Mouse (Mus musculus) neural tube, embryonic 13.5 days (tissue): ENCODE data around the gene Tom1l1. TPM values are rescaled to one million over a fixed set of nuclear protein-coding genes. Genes with fewer than 3 reads are reported as not detected.
"Not testable (repeated sequence)": the region's sequence is repeated elsewhere in the genome, so short reads cannot be mapped to it uniquely, and the experiment has no call there.

Experiments
- ATAC-seq: fragments of 200-750 bp; cut with Nextera tagmentation; 2 replicates; pipeline ENCODE4 v1.8.0; 2017; ENCODE audit warnings: low read depth, mild to moderate bottlenecking, moderate TSS enrichment, moderate library complexity
- H3K27ac ChIP-seq: fragments of 300-500 bp; sonication (generic); replicated peaks from 2 replicates; pipeline ENCODE4 v1.5.1; 2015; ENCODE audit warnings: moderate library complexity, mild to moderate bottlenecking, inconsistent platforms
- H3K27me3 ChIP-seq: fragments of 300-500 bp; sonication (generic); 2 replicates; pipeline ENCODE4 v1.6.1; 2015; ENCODE audit warnings: mild to moderate bottlenecking, inconsistent platforms
- H3K36me3 ChIP-seq: fragments of 300-500 bp; sonication (generic); 2 replicates; pipeline ENCODE4 v1.6.1; 2015; ENCODE audit warnings: mild to moderate bottlenecking, inconsistent platforms
- H3K4me1 ChIP-seq: fragments of 300-500 bp; sonication (generic); replicated peaks from 2 replicates; pipeline ENCODE4 v1.6.1; 2015; ENCODE audit warnings: inconsistent platforms
- H3K4me2 ChIP-seq: fragments of 300-500 bp; sonication (generic); 2 replicates; pipeline ENCODE4 v1.6.1; 2015; ENCODE audit warnings: inconsistent platforms, mild to moderate bottlenecking, moderate library complexity
- H3K4me3 ChIP-seq: fragments of 300-500 bp; sonication (generic); 2 replicates; pipeline ENCODE4 v1.5.1; 2015; ENCODE audit warnings: mild to moderate bottlenecking, inconsistent platforms
- H3K9ac ChIP-seq: fragments of 300-500 bp; sonication (generic); 2 replicates; pipeline ENCODE4 v1.6.1; 2015; ENCODE audit warnings: moderate library complexity, mild to moderate bottlenecking, inconsistent platforms
- H3K9me3 ChIP-seq: fragments of 300-500 bp; sonication (generic); 2 replicates; pipeline ENCODE4 v1.6.1; 2016; ENCODE audit warnings: inconsistent platforms
- WGBS: fragments of 180-500 bp; shearing (Covaris S2); methylation state at CpG from one replicate; pipeline ENCODE4 v1.1.7; 2015; 5-methylcytosine and 5-hydroxymethylcytosine counted together
- polyA plus RNA-seq: library from polyadenylated mRNA; unstranded; fragments of >200 nt; fragmentation: Nextera tagmentation; extraction: Ambion mirVana; gene quantifications from 2 replicates; pipeline ENCODE4 v1.2.1, GENCODE M21; 2015

The Tom1l1 gene
- 20.7 and 21.4 TPM in 2 replicates for polyA plus RNA-seq

DNA sequence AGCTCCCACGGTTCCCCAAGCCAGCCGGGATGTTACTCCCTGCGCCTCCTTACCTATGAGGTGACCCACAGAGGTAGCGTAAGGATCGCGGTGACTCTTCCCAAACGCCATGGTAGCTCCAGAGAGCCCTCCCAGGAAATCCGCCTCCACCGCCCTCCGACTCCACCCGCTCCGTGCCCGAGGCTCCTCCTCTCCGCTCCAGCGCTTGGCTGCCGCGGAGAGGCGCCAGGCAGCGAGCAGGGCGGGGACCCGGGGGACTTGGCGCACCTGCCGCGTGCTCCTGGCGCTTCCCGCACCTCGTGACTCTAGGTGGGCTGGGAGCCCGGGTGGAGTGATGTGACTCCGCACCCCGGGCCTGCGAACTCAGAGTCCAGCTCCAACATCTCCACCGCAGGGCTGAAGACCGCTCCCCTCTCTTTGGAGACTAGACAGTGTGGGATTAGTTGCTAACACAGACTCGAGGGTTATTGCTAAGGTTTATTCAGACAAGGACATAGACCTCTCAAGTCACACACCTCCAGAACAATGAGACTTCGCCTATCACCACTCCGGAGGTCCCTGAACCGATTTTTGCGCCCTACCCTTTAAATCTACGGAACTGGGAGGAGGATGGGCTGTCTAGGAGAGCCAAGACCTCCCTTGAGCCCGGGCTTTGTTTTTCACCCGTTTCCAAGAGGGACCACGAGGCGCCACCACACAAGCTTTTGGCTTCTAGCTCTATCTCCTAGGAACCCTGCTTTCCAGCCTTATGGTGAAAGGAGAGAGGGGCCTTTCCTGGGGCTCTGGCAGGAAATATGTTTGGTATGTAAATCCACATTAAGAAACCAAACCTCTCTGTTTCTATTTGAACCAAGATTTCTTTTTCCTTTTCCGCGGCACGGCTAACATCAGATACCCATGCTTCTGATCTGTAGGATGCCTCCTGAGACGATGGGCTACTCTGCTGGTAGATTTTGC lies at the start of gene Tom1l1:
Gene Tom1l1 (minus strand): TSS at position 907 of the 957 bp plus-strand sequence.
- peak within 1 kb of the TSS; percentile 54 for H3K4me3 ChIP-seq
- peak within 1 kb of the TSS; percentile 68 for H3K27ac ChIP-seq
- peak; percentile 90 for ATAC-seq
- H3K36me3 ChIP-seq = no peaks in the 10 kb centered on the region
- H3K27me3 ChIP-seq = peaks cover 5% of the 10 kb centered on the region
- peak within 1 kb of the TSS; percentile 78 for H3K4me2 ChIP-seq
- no peaks in the 10 kb centered on the region for H3K9me3 ChIP-seq
- WGBS = 7% methylated on average over 47 of the region's 47 CpGs
- H3K4me1 ChIP-seq = peaks cover 20% of the 10 kb centered on the region
- H3K9ac ChIP-seq = peak within 1 kb of the TSS; percentile 74

DNA sequence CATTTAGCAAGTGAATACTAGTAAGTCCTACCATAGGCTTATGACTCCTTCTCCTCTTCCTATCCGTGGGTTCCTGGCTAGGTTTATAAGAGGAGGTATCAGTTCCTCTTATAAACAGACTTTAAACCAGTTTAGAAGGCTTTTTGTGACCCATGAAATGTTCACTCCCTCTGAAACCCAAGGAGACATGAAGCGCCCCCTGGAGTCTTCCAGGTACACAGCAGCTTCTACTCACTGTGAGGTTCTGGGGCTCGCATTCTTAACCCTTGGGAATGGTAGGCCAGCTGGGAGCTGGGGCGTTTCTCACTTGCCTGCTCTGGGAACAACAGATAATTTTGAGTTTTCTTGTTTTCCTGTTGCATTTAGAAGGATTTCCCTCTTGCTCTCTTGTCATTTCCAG lies 45.4 kb upstream of the Tom1l1 start:
- Histone ChIP-seq H3K27ac (no peak overlapping the region), H3K4me3 (no peak overlapping the region), H3K4me2 (no peak overlapping the region), H3K9ac (no peak overlapping the region), H3K4me1 (no peaks in the 10 kb centered on the region), H3K27me3 (no peaks in the 10 kb centered on the region), H3K9me3 (no peaks in the 10 kb centered on the region), H3K36me3 (no peaks in the 10 kb centered on the region)
- ATAC-seq = no peak
- 73% methylated on average over 4 of the region's 4 CpGs for WGBS

DNA sequence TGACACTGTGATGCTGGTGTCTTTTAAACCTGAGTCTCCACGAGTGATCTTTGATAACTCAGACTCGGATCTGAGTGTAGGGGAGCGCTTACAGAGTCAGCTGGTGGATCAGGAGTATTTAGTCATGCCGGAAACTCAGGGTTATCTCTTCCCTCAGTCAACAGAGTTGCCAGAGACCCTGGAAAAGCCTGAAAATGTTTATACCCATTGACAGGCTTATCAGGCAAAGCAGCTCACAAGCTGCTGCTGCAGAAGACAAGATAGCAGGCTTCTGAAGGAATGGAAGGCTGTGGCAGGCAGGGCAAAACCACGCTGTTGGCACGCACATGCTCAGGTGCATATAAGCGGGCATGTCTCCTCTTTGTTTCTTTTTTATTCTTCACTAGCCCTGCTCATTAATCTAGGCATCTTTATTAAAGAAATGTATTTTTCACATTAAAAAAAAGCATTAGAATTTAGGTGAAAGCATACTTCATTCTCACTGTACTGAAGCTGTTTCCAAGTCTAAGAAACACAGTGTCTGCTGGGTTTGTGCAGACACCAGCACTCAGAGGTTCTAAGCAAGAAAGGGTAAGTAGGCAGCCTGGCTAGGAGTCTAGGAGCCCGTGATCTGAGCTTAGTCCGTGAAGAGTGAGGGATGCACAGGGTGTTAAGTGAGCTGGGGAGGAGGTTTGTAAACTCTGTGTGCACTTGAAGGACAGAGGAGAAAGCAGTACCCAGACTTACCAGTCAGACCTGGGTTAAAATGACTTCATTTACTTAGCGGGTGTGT lies 39.4 kb upstream of the Tom1l1 start:
- Histone ChIP-seq H3K4me1 (peaks cover 7% of the 10 kb centered on the region), H3K36me3 (no peaks in the 10 kb centered on the region), H3K4me3 (no peak overlapping the region), H3K4me2 (no peak overlapping the region), H3K9ac (no peak overlapping the region), H3K27me3 (no peaks in the 10 kb centered on the region), H3K9me3 (no peaks in the 10 kb centered on the region), H3K27ac (no peak overlapping the region)
- WGBS = 88% methylated on average over 10 of the region's 10 CpGs
- no peak for ATAC-seq

DNA sequence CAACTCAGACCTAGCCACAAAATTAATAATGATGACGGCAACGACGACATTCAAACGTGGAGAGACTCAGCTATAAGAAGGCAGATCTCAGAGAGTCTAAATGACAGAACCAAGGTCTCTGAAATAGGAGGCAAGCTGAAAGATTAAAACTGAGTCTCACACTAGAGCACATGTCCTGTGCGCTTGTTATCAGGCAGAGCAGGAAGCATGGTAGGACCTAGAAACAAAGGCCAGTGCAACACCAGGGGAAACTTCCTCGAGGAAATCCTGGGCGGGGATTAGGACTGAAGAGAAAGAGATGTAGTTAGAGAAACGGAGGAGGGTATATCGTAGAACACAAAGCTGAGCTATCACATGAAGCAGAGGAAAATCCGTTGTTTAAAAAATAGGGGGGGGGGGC lies 38.6 kb upstream of the Tom1l1 start:
- no peak for ATAC-seq
- H3K4me3 ChIP-seq = no peak overlapping the region
- H3K27ac ChIP-seq = no peak overlapping the region
- H3K4me1 ChIP-seq = peaks cover 9% of the 10 kb centered on the region
- no peak overlapping the region for H3K9ac ChIP-seq
- H3K9me3 ChIP-seq = no peaks in the 10 kb centered on the region
- H3K36me3 ChIP-seq = no peaks in the 10 kb centered on the region
- H3K27me3 ChIP-seq = no peaks in the 10 kb centered on the region
- H3K4me2 ChIP-seq = no peak overlapping the region
- 93% methylated on average over 10 of the region's 10 CpGs for WGBS

DNA sequence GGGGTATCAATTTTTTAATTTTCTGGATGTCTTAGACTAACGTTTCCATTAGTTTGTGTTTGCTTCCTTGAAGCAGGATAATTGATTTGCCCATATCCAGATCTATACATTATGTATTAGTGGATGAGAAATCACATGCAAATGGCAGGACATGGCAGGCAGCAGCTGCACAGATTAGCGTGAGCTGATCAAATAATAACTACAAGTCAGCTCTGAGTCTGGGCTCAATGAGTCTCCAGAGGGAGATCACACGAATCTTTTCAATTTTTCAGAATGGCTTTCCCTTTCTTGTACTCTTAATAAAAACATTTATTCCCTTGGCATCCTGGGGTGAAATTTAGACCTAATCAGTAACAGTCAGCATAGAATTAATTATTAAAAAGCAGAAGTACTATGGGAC lies 34.1 kb upstream of the Tom1l1 start:
- ATAC-seq = peak; percentile 43; the same call in 1 of the 2 replicates
- Histone ChIP-seq H3K9ac (no peak overlapping the region), H3K4me2 (no peak overlapping the region), H3K4me1 (peaks cover 9% of the 10 kb centered on the region), H3K27me3 (no peaks in the 10 kb centered on the region), H3K27ac (0 out of 2 replicates have a peak overlapping the region, but pooled peaks have one; percentile 14), H3K36me3 (no peaks in the 10 kb centered on the region), H3K4me3 (no peak overlapping the region), H3K9me3 (no peaks in the 10 kb centered on the region)
- 32% methylated on average over 3 of the region's 3 CpGs for WGBS

DNA sequence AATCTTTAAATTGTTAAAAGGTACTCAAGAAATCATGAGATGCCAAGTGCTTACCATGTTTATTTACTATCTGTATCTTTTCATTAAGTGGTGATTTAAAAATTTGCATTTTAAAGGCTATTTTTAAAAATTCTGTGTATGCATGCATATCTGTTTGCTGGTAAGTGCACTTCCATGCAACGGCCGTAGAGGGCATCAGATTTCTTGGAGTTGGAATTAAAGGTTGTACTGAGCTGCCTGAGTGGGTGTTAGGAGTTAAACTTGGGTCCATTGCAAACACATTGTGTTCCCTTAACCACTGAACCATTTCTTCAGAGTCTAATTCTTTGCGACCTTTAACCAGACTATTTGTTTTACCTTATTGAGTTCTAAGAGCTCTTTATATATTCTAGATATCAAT lies 29.6 kb upstream of the Tom1l1 start:
- H3K36me3 ChIP-seq = no peaks in the 10 kb centered on the region
- ATAC-seq = no peak
- H3K4me3 ChIP-seq = no peak overlapping the region
- no peak overlapping the region for H3K4me2 ChIP-seq
- H3K4me1 ChIP-seq = peaks cover 4% of the 10 kb centered on the region
- no peak overlapping the region for H3K9ac ChIP-seq
- 89% methylated on average over 3 of the region's 3 CpGs for WGBS
- no peaks in the 10 kb centered on the region for H3K27me3 ChIP-seq
- H3K9me3 ChIP-seq = no peaks in the 10 kb centered on the region
- no peak overlapping the region for H3K27ac ChIP-seq

DNA sequence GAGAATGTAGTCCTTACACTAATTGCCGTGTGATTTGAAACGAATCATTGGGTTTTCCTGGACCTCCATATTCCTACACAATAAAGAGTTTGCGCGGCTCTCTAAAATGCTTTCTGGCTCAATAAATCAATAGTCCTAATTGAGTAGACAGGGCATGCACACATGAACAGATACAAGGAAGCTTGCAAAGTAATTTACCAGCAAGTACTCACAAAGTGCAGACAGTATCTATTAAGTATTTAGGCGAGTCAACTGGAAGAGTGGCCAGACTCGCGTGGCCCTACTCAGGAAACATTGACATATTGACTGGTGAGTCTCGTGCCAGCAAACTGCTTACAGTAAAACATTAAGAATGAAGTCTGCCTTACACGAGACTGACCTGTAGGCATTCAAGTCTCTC lies 23.4 kb upstream of the Tom1l1 start:
- H3K9ac ChIP-seq = no peak overlapping the region
- H3K9me3 ChIP-seq = no peaks in the 10 kb centered on the region
- H3K4me1 ChIP-seq = no peaks in the 10 kb centered on the region; the same call in 1 of the 2 replicates
- H3K4me2 ChIP-seq = no peak overlapping the region
- no peak overlapping the region for H3K4me3 ChIP-seq
- no peaks in the 10 kb centered on the region for H3K27me3 ChIP-seq
- H3K36me3 ChIP-seq = no peaks in the 10 kb centered on the region
- no peak for ATAC-seq
- H3K27ac ChIP-seq = no peak overlapping the region
- WGBS = 55% methylated on average over 9 of the region's 9 CpGs

DNA sequence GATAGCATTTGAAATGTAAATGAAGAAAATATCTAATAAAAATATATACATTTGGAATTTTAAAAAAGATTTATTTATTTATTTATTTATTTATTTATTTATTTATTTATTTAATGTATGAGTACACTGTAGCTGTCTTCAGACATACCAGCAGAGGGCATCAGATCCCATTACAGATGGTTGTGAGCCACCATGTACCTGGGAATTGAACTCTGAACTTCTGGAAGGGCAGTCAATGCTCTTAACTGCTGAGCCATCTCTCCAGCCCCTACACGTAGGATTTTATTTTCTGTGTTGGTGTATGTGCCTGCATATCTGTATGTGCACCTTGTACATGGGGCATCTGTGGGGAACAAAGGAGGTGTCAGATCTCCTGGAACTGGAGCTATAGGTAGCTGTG lies 19.0 kb upstream of the Tom1l1 start:
- ATAC-seq, H3K9ac ChIP-seq, H3K36me3 ChIP-seq, H3K27me3 ChIP-seq, H3K4me3 ChIP-seq, H3K4me1 ChIP-seq, H3K4me2 ChIP-seq, H3K9me3 ChIP-seq, H3K27ac ChIP-seq: not testable (repeated sequence)
- 96% methylated on average over 1 of the region's 1 CpGs for WGBS

DNA sequence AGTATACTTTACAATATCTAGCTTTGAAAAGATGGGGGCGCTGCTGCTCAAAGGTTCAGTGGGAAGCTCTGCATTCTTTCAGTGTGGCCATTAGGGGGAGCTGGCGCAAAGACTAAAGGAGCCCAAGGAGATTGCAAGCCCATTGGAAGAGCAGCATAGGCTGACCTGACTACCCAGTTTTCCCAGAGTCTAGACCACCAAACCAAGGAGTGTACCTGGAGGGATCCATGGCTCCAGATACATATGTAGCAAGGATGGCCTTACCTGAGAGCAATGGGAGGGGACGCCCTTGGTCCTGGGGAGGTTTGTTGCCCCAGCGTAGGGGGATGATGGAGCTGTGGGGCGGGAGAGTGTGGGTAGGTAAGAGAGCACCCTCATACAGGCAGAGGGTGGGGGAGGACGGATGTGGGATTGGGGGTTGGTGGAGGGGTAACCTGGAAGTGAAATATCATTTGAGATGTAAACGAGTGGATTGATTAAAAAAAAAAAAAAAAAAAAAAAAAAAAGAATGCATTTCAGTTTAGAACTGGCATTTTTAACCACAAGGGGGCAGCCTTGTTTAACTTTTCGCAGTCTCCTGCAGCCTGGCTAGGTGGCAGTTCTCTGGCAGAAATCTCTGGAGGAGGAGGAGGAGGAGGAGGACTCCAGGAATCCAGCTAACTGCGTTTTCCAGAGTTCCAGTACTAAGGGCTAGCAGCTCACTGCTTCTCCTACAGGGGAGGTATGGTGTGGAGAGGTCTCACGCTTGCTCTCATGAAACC lies 9.5 kb upstream of the Tom1l1 start:
- H3K9me3 ChIP-seq = no peaks in the 10 kb centered on the region
- WGBS = 25% methylated on average over 10 of the region's 10 CpGs
- H3K9ac ChIP-seq = peak overlapping the region; percentile 50; the same call in 1 of the 2 replicates
- no peaks in the 10 kb centered on the region for H3K27me3 ChIP-seq
- ATAC-seq = peak; percentile 90
- no peak overlapping the region for H3K27ac ChIP-seq
- peaks cover 7% of the 10 kb centered on the region; the same call in 1 of the 2 replicates for H3K4me1 ChIP-seq
- H3K4me2 ChIP-seq = peak overlapping the region; percentile 46
- no peaks in the 10 kb centered on the region for H3K36me3 ChIP-seq
- no peak overlapping the region for H3K4me3 ChIP-seq

DNA sequence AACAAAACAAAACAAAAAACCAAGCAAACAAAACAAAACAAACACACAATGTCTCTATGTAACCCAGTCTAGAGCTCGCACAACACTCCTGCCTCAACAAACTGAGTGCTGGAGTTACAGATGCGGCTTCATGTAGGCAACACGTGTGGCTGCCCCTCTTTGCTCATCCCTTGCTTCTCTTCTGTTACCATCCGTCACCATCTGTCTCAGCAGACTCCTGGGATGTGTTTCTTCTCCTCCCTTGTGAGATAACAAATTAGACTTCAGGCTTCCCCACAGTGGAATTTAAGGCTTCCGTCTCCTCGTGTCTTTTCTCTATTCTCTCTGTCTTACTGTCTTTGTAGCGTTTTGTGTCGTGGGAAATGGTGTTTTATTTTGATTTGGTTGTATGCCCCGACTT lies 7.6 kb upstream of the Tom1l1 start:
- 56% methylated on average over 9 of the region's 9 CpGs for WGBS
- ATAC-seq = no peak

DNA sequence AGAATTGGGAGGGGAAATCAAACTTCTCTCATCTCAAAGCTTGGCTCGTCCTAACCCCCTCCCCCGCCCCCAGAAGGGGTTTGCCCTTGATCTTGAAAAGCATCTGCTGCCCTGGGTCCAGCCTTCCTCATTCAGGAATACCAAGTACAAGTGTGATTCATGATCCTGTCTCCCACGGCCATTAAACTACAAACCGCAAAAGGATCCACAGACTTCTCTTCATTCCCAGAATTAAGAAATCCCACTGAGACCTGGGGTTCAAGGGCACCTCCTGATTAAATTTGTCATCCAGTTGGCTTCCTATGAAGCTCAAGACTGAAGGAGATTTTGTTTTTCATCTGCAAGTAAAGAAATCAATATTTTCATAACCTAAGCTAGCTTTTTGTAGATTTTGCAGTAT lies 6.0 kb upstream of the Tom1l1 start:
- Histone ChIP-seq H3K27ac (no peak overlapping the region), H3K4me3 (no peak overlapping the region), H3K36me3 (no peaks in the 10 kb centered on the region), H3K4me2 (no peak overlapping the region), H3K27me3 (no peaks in the 10 kb centered on the region), H3K9ac (no peak overlapping the region), H3K4me1 (peaks cover 4% of the 10 kb centered on the region; the same call in 1 of the 2 replicates), H3K9me3 (no peaks in the 10 kb centered on the region)
- ATAC-seq = no peak
- 29% methylated on average over 4 of the region's 4 CpGs for WGBS

More for the DNA sequence above, 7.6 kb upstream of the Tom1l1 start:
- no peak overlapping the region for H3K9ac ChIP-seq
- H3K36me3 ChIP-seq = no peaks in the 10 kb centered on the region
- H3K4me2 ChIP-seq = no peak overlapping the region
- no peak overlapping the region for H3K27ac ChIP-seq
- H3K9me3 ChIP-seq = no peaks in the 10 kb centered on the region
- H3K4me3 ChIP-seq = no peak overlapping the region
- no peaks in the 10 kb centered on the region for H3K27me3 ChIP-seq
- peaks cover 7% of the 10 kb centered on the region; the same call in 1 of the 2 replicates for H3K4me1 ChIP-seq
